Mouse (Mus musculus) urinary bladder, postnatal 25 days (tissue): ENCODE results near the gene Bub1b.
A peak's percentile ranks its signal among the peaks of the same experiment; 100 is the strongest.
"Not testable (repeated sequence)": the region's sequence is repeated elsewhere in the genome, so short reads cannot be mapped to it uniquely, and the experiment has no call there.

Experiments used
- DNase-seq: peaks from one replicate; pipeline ENCODE4 v3.0.0; 2022; ENCODE audit warnings: low spot score

Gene Bub1b

GRCm38 (mm10) chr2:118618013-118618412, 20.0 kb downstream of the Bub1b start:
- DNase-seq, result no peak

- no peak for DNase-seq
These were observed 22.1 kb downstream of the Bub1b start for GRCm38 (mm10) chr2:118620101-118620500.

GRCm38 (mm10) chr2:118620608-118621007, 22.6 kb downstream of the Bub1b start:
- no peak for DNase-seq

GRCm38 (mm10) chr2:118629276-118629675, 31.3 kb downstream of the Bub1b start:
- no peak for DNase-seq

GRCm38 (mm10) chr2:118633441-118633840, 35.4 kb downstream of the Bub1b start:
- DNase-seq, result no peak

GRCm38 (mm10) chr2:118637258-118637657, 39.2 kb downstream of the Bub1b start:
- DNase-seq, result no peak

GRCm38 (mm10) chr2:118637888-118638526, 40.0 kb downstream of the Bub1b start:
- peak; percentile 67 for DNase-seq

- DNase-seq, result no peak
These were observed 40.7 kb downstream of the Bub1b start for GRCm38 (mm10) chr2:118638686-118639085.

GRCm38 (mm10) chr2:118641147-118641546, 43.1 kb downstream of the Bub1b start:
- no peak for DNase-seq

- DNase-seq, result no peak
These were observed 44.4 kb downstream of the Bub1b start for GRCm38 (mm10) chr2:118642431-118642830.

- DNase-seq, result no peak
These were observed 44.9 kb downstream of the Bub1b start for GRCm38 (mm10) chr2:118642942-118643341.

GRCm38 (mm10) chr2:118646665-118647064, 48.7 kb downstream of the Bub1b start:
- no peak for DNase-seq

- not testable (repeated sequence) for DNase-seq
These were observed 52.7 kb downstream of the Bub1b start for GRCm38 (mm10) chr2:118650697-118651096.

GRCm38 (mm10) chr2:118656688-118657281, 58.8 kb downstream of the Bub1b start:
- DNase-seq, result no peak

- DNase-seq, result no peak
These were observed 60.4 kb downstream of the Bub1b start for GRCm38 (mm10) chr2:118658457-118658856.

GRCm38 (mm10) chr2:118659077-118659476, 61.1 kb downstream of the Bub1b start:
- peak; percentile 37 for DNase-seq

GRCm38 (mm10) chr2:118659493-118659892, 61.5 kb downstream of the Bub1b start:
- no peak for DNase-seq

- DNase-seq, result no peak
These were observed 62.0 kb downstream of the Bub1b start for GRCm38 (mm10) chr2:118659998-118660452.

GRCm38 (mm10) chr2:118661891-118662290, 63.9 kb downstream of the Bub1b start:
- no peak for DNase-seq

GRCm38 (mm10) chr2:118662902-118663803, 65.1 kb downstream of the Bub1b start, which contains the start of gene Pak6:
Gene Pak6, plus strand, starts transcription at chr2:118663303.
- no peak for DNase-seq

- DNase-seq, result peak; percentile 60
These were observed 66.1 kb downstream of the Bub1b start for GRCm38 (mm10) chr2:118663804-118664766.
